Mouse (Mus musculus) liver, embryonic 12.5 days (tissue): ENCODE measurements around the gene Fzr1. TPM values are rescaled to one million over a fixed set of nuclear protein-coding genes. Genes with fewer than 3 reads are reported as not detected.

Experiments used
- ATAC-seq: fragments of 200-750 bp; cut with Nextera tagmentation; 2 replicates; pipeline ENCODE4 v1.8.0; 2017; ENCODE audit warnings: moderate number of reproducible peaks, mild to moderate bottlenecking, moderate library complexity
- H3K27ac ChIP-seq: fragments of 300-500 bp; sonication (generic); 2 replicates; pipeline ENCODE4 v1.5.1; 2016; ENCODE audit warnings: mild to moderate bottlenecking
- H3K27me3 ChIP-seq: fragments of 300-500 bp; sonication (generic); replicated peaks from 2 replicates; pipeline ENCODE4 v1.6.1; 2016; ENCODE audit warnings: mild to moderate bottlenecking, moderate library complexity
- H3K36me3 ChIP-seq: fragments of 300-500 bp; sonication (generic); 2 replicates; pipeline ENCODE4 v1.6.1; 2016; ENCODE audit warnings: mild to moderate bottlenecking, moderate library complexity
- H3K4me1 ChIP-seq: fragments of 300-500 bp; sonication (generic); 2 replicates; pipeline ENCODE4 v1.6.1; 2016
- H3K4me2 ChIP-seq: fragments of 300-500 bp; sonication (generic); 2 replicates; pipeline ENCODE4 v1.6.1; 2016; ENCODE audit warnings: mild to moderate bottlenecking, moderate library complexity
- H3K4me3 ChIP-seq: fragments of 300-500 bp; sonication (generic); 2 replicates; pipeline ENCODE4 v1.5.1; 2016; ENCODE audit warnings: mild to moderate bottlenecking, moderate library complexity
- H3K9ac ChIP-seq: fragments of 300-500 bp; sonication (generic); 2 replicates; pipeline ENCODE4 v1.6.1; 2016; ENCODE audit warnings: mild to moderate bottlenecking, moderate library complexity
- H3K9me3 ChIP-seq: fragments of 300-500 bp; sonication (generic); replicated peaks from 2 replicates; pipeline ENCODE4 v1.6.1; 2016; ENCODE audit warnings: mild to moderate bottlenecking, moderate library complexity
- WGBS: fragments of 180-500 bp; shearing (Covaris S2); methylation state at CpG from one replicate; pipeline ENCODE4 v1.1.7; 2016; ENCODE audit not compliant: insufficient replicate concordance; 5-methylcytosine and 5-hydroxymethylcytosine counted together
- polyA plus RNA-seq: library from polyadenylated mRNA; unstranded; fragments of >200 nt; fragmentation: Nextera tagmentation; extraction: Ambion mirVana; gene quantifications from 2 replicates; pipeline ENCODE4 v1.2.1, GENCODE M21; 2016

The Fzr1 gene
- polyA plus RNA-seq, 1 experiment from 2014 or later: 93.8 TPM

GRCm38 (mm10) chr10:81356352-81356990, 21.8 kb downstream of the Fzr1 start:
- peak overlapping the region; percentile 90 for H3K4me3 ChIP-seq
- peaks cover 24% of the 10 kb centered on the region for H3K36me3 ChIP-seq
- H3K9ac ChIP-seq: peak overlapping the region; percentile 61
- peak overlapping the region; percentile 94 for H3K27ac ChIP-seq
- no peaks in the 10 kb centered on the region for H3K27me3 ChIP-seq
- peaks cover 83% of the 10 kb centered on the region for H3K4me1 ChIP-seq
- peak overlapping the region; percentile 96 for H3K4me2 ChIP-seq
- ATAC-seq: no peak
- WGBS: 33% methylated on average over 12 of the region's 12 CpGs
- no peaks in the 10 kb centered on the region for H3K9me3 ChIP-seq

DNA sequence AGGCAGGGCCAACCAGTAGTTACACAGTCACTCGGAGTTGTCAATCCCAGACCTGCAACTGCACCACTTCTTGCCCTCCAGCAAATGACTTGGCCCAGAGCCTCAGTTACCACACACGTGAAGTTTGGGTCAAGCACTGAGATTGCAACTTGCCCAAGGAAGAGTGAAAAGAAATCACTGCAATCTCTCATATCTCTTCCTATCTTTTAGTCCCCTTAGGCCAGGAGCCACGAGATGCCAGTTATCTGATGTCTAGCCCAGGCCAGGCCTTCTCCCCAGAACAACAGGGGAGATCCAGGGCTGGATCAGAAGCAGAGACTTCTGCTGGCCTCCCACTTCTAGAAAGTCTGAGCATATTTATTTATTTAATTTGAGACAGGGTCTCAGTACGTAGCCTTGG, 22.8 kb downstream of the Fzr1 start:
- Histone ChIP-seq H3K4me1 (peaks cover 80% of the 10 kb centered on the region), H3K27ac (peak overlapping the region; percentile 94; the same call in 1 of the 2 replicates)

GRCm38 (mm10) chr10:81354738-81355477, 23.4 kb downstream of the Fzr1 start:
- Histone ChIP-seq H3K4me2 (no peak overlapping the region), H3K9me3 (no peaks in the 10 kb centered on the region), H3K27me3 (no peaks in the 10 kb centered on the region), H3K27ac (0 out of 2 replicates have a peak overlapping the region, but pooled peaks have one; percentile 32), H3K4me1 (peaks cover 74% of the 10 kb centered on the region), H3K9ac (no peak overlapping the region), H3K4me3 (no peak overlapping the region), H3K36me3 (peaks cover 8% of the 10 kb centered on the region)
- 63% methylated on average over 9 of the region's 9 CpGs for WGBS
- no peak for ATAC-seq

More for the DNA sequence above, 22.8 kb downstream of the Fzr1 start:
- Histone ChIP-seq H3K9ac (no peak overlapping the region), H3K4me3 (no peak overlapping the region), H3K4me2 (no peak overlapping the region), H3K36me3 (peaks cover 15% of the 10 kb centered on the region), H3K9me3 (no peaks in the 10 kb centered on the region), H3K27me3 (no peaks in the 10 kb centered on the region)
- no peak for ATAC-seq
- 57% methylated on average over 4 of the region's 4 CpGs for WGBS

DNA sequence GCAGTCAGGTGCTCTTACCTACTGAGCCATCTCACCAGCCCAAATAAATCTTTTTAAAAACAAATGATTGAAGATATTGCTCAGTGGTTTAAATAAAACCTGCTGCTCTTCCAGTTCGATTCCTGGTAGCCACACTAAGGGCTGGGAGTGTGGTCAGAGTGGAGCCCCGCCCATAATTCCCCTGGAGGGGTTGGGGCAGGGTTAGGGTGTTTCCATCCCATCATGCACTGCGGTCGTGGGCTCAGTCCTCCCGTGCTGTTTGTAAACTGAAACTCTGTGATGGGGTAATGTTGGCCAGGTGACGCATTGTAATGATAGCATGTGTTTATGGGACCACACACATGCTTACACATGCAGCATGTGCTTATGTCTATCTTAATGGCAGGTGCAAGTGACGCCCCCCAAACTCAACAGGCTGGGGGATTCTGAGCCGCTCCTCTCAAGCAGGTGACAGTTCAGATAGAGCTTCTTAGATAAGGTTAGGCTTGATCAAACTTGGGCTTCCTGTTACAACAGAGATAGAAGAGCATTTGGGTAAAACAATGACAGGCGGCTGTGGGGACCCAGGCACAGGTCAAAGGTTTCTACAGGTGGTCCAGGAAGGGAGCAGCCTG, 26.5 kb downstream of the Fzr1 start:
- WGBS: 3% methylated on average over 9 of the region's 9 CpGs
- Histone ChIP-seq H3K4me3 (peak overlapping the region; percentile 83), H3K36me3 (peaks cover 19% of the 10 kb centered on the region), H3K27ac (peak overlapping the region; percentile 91), H3K4me2 (peak overlapping the region; percentile 76), H3K9me3 (no peaks in the 10 kb centered on the region), H3K27me3 (no peaks in the 10 kb centered on the region), H3K9ac (peak overlapping the region; percentile 71), H3K4me1 (peaks cover 82% of the 10 kb centered on the region)
- peak; percentile 26 for ATAC-seq

- Histone ChIP-seq H3K4me3 (peak within 1 kb of the TSS; percentile 83), H3K27ac (peak within 1 kb of the TSS; percentile 91), H3K27me3 (peaks cover 10% of the 10 kb centered on the region), H3K4me2 (peak within 1 kb of the TSS; percentile 95), H3K9ac (peak within 1 kb of the TSS; percentile 91), H3K9me3 (no peaks in the 10 kb centered on the region), H3K4me1 (peaks cover 81% of the 10 kb centered on the region), H3K36me3 (peaks cover 19% of the 10 kb centered on the region)
- under 1% methylated on average over 54 of the region's 54 CpGs for WGBS
- ATAC-seq: peak; percentile 91
Observed at GRCm38 (mm10) chr10:81350351-81351063, 27.8 kb downstream of the Fzr1 start, which contains the start of gene Hmg20b. Hmg20b (minus strand) TSS chr10:81350480.

DNA sequence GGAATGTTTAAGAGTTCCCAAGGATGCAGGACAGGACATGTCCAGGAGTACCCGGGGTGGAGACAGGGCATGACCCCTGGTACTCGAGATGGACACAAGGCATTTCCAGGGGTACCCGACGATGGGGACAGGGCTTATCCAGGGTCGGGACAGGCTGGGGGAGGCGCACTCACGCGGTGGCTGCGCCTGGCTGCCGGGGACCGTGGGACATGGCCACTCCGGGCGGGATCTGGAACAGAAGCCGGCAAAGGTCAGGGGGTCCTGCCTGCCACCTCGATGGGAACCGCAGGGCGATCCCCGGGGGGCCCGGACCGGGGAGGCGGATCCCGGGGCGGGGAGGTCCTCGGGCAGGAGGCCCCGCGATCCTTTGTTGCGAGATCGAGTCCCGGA, 28.4 kb downstream of the Fzr1 start:
- H3K27me3 ChIP-seq: peaks cover 15% of the 10 kb centered on the region
- no peaks in the 10 kb centered on the region for H3K9me3 ChIP-seq
- peaks cover 19% of the 10 kb centered on the region for H3K36me3 ChIP-seq
- no peak; the same call in 1 of the 2 replicates for ATAC-seq
- peaks cover 78% of the 10 kb centered on the region for H3K4me1 ChIP-seq
- H3K4me2 ChIP-seq: peak overlapping the region; percentile 95
- H3K9ac ChIP-seq: peak overlapping the region; percentile 91
- under 1% methylated on average over 29 of the region's 29 CpGs for WGBS
- peak overlapping the region; percentile 90 for H3K27ac ChIP-seq
- H3K4me3 ChIP-seq: peak overlapping the region; percentile 83

- Histone ChIP-seq H3K27me3 (peaks cover 23% of the 10 kb centered on the region), H3K27ac (peak overlapping the region; percentile 90), H3K36me3 (peaks cover 19% of the 10 kb centered on the region), H3K4me3 (peak overlapping the region; percentile 83), H3K4me1 (peaks cover 70% of the 10 kb centered on the region), H3K4me2 (peak overlapping the region; percentile 95), H3K9ac (peak overlapping the region; percentile 91), H3K9me3 (no peaks in the 10 kb centered on the region)
- peak; percentile 50 for ATAC-seq
- 5% methylated on average over 12 of the region's 12 CpGs for WGBS
Observed at GRCm38 (mm10) chr10:81349146-81349545, 29.2 kb downstream of the Fzr1 start.

DNA sequence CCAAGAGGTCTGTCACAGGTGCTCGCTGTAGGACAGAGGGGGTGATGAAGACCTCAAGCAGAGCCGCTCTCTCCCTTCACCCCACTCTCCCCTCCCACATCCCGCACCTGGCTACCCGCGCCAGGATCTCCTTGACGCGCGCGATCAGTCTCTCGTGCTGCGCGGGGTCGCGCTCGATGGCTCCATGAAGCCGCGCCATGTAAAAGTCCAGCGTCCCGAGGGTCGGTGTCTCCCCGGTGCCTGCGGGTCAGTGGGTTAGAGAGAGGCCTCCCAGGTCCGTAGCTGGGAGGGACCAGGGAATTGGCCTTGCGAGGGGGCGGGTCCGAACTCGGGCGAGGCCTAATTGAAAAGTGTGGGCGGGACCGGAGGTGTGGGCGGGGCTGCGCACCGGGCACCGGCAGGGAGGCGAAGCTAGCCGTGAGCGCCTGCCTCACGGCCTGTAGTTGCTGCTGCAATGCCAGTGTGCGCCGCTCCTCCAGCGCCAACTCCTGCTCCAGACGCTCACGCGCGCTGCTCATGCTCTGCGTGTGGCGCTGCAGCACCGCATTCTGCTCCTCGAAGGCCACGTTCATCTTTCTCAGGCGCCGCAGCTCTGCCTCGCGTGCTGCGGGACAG, 31.8 kb downstream of the Fzr1 start:
- H3K36me3 ChIP-seq: peaks cover 19% of the 10 kb centered on the region

DNA sequence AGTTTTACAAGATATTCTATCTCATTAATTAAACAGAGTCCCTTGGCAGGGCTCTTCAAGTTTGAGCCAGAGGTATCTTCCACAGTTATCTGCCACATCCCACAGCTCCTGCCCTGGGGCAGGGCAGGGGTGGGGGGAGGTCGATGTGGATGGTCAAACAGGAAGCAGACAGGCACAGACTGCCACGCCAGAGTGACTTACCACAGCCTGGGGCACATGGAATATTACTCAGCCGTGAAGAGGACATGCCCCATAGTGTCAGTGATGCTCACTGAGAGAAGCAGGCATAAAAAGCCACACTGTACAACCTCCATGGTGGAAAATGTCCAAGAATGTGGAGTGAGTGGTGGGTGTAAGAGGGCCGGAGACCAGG, 33.2 kb downstream of the Fzr1 start:
- Histone ChIP-seq H3K27ac (no peak overlapping the region), H3K9me3 (no peaks in the 10 kb centered on the region), H3K4me2 (no peak overlapping the region), H3K4me3 (no peak overlapping the region), H3K9ac (no peak overlapping the region), H3K36me3 (peaks cover 19% of the 10 kb centered on the region), H3K4me1 (peaks cover 73% of the 10 kb centered on the region), H3K27me3 (peaks cover 54% of the 10 kb centered on the region)
- no peak for ATAC-seq
- 60% methylated on average over 4 of the region's 4 CpGs for WGBS

More for the DNA sequence above, 31.8 kb downstream of the Fzr1 start:
- H3K9me3 ChIP-seq: no peaks in the 10 kb centered on the region
- ATAC-seq: peak; percentile 20; the same call in 1 of the 2 replicates
- 9% methylated on average over 54 of the region's 55 CpGs for WGBS
- peaks cover 48% of the 10 kb centered on the region for H3K27me3 ChIP-seq
- peak overlapping the region; percentile 46 for H3K9ac ChIP-seq
- peak overlapping the region; percentile 69; the same call in 1 of the 2 replicates for H3K27ac ChIP-seq
- H3K4me2 ChIP-seq: peak overlapping the region; percentile 77
- H3K4me1 ChIP-seq: peaks cover 67% of the 10 kb centered on the region
- H3K4me3 ChIP-seq: peak overlapping the region; percentile 45

- Histone ChIP-seq H3K4me3 (no peak overlapping the region), H3K4me1 (peaks cover 71% of the 10 kb centered on the region), H3K4me2 (no peak overlapping the region), H3K9me3 (no peaks in the 10 kb centered on the region), H3K36me3 (peaks cover 19% of the 10 kb centered on the region), H3K27me3 (peaks cover 54% of the 10 kb centered on the region), H3K9ac (no peak overlapping the region), H3K27ac (no peak overlapping the region)
- 50% methylated on average over 8 of the region's 8 CpGs for WGBS
- no peak for ATAC-seq
Observed at GRCm38 (mm10) chr10:81344421-81345161, 33.7 kb downstream of the Fzr1 start.
